Mouse (Mus musculus): Measurements from ENCODE around the gene Ggct. TPM values are rescaled to one million over a fixed set of nuclear protein-coding genes. Genes with fewer than 3 reads are reported as not detected.

Gene Ggct
- polyA plus RNA-seq, 1 experiment from 2014 or later, result 9.5 TPM

- no peak overlapping the region for H3K27ac ChIP-seq (replicated peaks)
- WGBS, result 95% methylated on average over 6 of the region's 6 CpGs
- DNase-seq (ENCODE audit: low spot score), result no peak
- H3K36me3 ChIP-seq (replicated peaks), result peaks cover 2% of the 10 kb centered on the region; the same call in 1 of the 2 replicates
- peaks cover 11% of the 10 kb centered on the region for H3K4me1 ChIP-seq
- H3K9me3 ChIP-seq, result no peaks in the 10 kb centered on the region
- peaks cover 9% of the 10 kb centered on the region; the same call in 1 of the 2 replicates for H3K27me3 ChIP-seq (replicated peaks; ENCODE audit: low read depth, poor library complexity, severe bottlenecking)
- no peak overlapping the region for H3K4me3 ChIP-seq
These were observed 4.6 kb downstream of the Ggct start for GRCm38 (mm10) chr6:54988141-54988540.

GRCm38 (mm10) chr6:54984096-54984495 lies 8.7 kb downstream of the Ggct start:
- no peaks in the 10 kb centered on the region for H3K27me3 ChIP-seq (replicated peaks; ENCODE audit: low read depth, poor library complexity, severe bottlenecking)
- H3K27ac ChIP-seq (replicated peaks), result no peak overlapping the region
- H3K4me3 ChIP-seq, result no peak overlapping the region
- H3K36me3 ChIP-seq (replicated peaks), result peaks cover 2% of the 10 kb centered on the region; the same call in 1 of the 2 replicates
- no peaks in the 10 kb centered on the region for H3K4me1 ChIP-seq
- no peaks in the 10 kb centered on the region for H3K9me3 ChIP-seq
- no peak for DNase-seq (ENCODE audit: low spot score)
- WGBS, result 94% methylated on average over 8 of the region's 8 CpGs

GRCm38 (mm10) chr6:54983526-54984050 lies 9.2 kb downstream of the Ggct start:
- no peaks in the 10 kb centered on the region for H3K9me3 ChIP-seq
- no peak for DNase-seq (ENCODE audit: low spot score)
- H3K36me3 ChIP-seq (replicated peaks), result peaks cover 2% of the 10 kb centered on the region; the same call in 1 of the 2 replicates
- no peak overlapping the region for H3K4me3 ChIP-seq
- H3K27ac ChIP-seq (replicated peaks), result no peak overlapping the region
- 90% methylated on average over 4 of the region's 4 CpGs for WGBS
- H3K27me3 ChIP-seq (replicated peaks; ENCODE audit: low read depth, poor library complexity, severe bottlenecking), result no peaks in the 10 kb centered on the region
- H3K4me1 ChIP-seq, result no peaks in the 10 kb centered on the region

GRCm38 (mm10) chr6:54979426-54979825 lies 13.3 kb downstream of the Ggct start:
- no peaks in the 10 kb centered on the region for H3K36me3 ChIP-seq (replicated peaks)
- no peak overlapping the region for H3K27ac ChIP-seq (replicated peaks)
- H3K4me1 ChIP-seq, result no peaks in the 10 kb centered on the region
- DNase-seq (ENCODE audit: low spot score), result no peak
- H3K27me3 ChIP-seq (replicated peaks; ENCODE audit: low read depth, poor library complexity, severe bottlenecking), result peaks cover 12% of the 10 kb centered on the region
- 93% methylated on average over 6 of the region's 6 CpGs for WGBS
- H3K4me3 ChIP-seq, result no peak overlapping the region
- H3K9me3 ChIP-seq, result no peaks in the 10 kb centered on the region

- Histone ChIP-seq H3K4me3 (no peak overlapping the region), H3K4me1 (peaks cover 10% of the 10 kb centered on the region), H3K36me3 (replicated peaks) (no peaks in the 10 kb centered on the region), H3K27ac (replicated peaks) (no peak overlapping the region), H3K9me3 (no peaks in the 10 kb centered on the region), H3K27me3 (replicated peaks; ENCODE audit: low read depth, poor library complexity, severe bottlenecking) (peaks cover 45% of the 10 kb centered on the region)
- 66% methylated on average over 1 of the region's 1 CpGs for WGBS
- no peak for DNase-seq (ENCODE audit: low spot score)
These were observed 17.1 kb downstream of the Ggct start for GRCm38 (mm10) chr6:54975616-54976015.

- DNase-seq (ENCODE audit: low spot score), result no peak
- Histone ChIP-seq H3K27ac (replicated peaks) (no peak overlapping the region), H3K4me3 (no peak overlapping the region), H3K27me3 (replicated peaks; ENCODE audit: low read depth, poor library complexity, severe bottlenecking) (peaks cover 56% of the 10 kb centered on the region), H3K36me3 (replicated peaks) (no peaks in the 10 kb centered on the region), H3K9me3 (no peaks in the 10 kb centered on the region), H3K4me1 (peaks cover 10% of the 10 kb centered on the region)
- WGBS, result 69% methylated on average over 5 of the region's 5 CpGs
These were observed 18.2 kb downstream of the Ggct start for GRCm38 (mm10) chr6:54974501-54974900.

GRCm38 (mm10) chr6:54972929-54973211 lies 19.9 kb downstream of the Ggct start:
- Histone ChIP-seq H3K27me3 (replicated peaks; ENCODE audit: low read depth, poor library complexity, severe bottlenecking) (peaks cover 67% of the 10 kb centered on the region), H3K36me3 (replicated peaks) (no peaks in the 10 kb centered on the region), H3K4me1 (peaks cover 10% of the 10 kb centered on the region), H3K4me3 (peak overlapping the region; percentile 75), H3K9me3 (no peaks in the 10 kb centered on the region), H3K27ac (replicated peaks) (no peak overlapping the region)
- 14% methylated on average over 5 of the region's 5 CpGs for WGBS
- DNase-seq (ENCODE audit: low spot score), result peak; percentile 15

GRCm38 (mm10) chr6:54972111-54972928 lies 20.4 kb downstream of the Ggct start, which contains the start of gene Nod1:
Gene Nod1 (minus strand): TSS chr6:54972612.
- H3K27me3 ChIP-seq (replicated peaks; ENCODE audit: low read depth, poor library complexity, severe bottlenecking), result peaks cover 70% of the 10 kb centered on the region
- no peaks in the 10 kb centered on the region for H3K36me3 ChIP-seq (replicated peaks)
- H3K4me3 ChIP-seq, result peak within 1 kb of the TSS; percentile 75
- peak within 1 kb of the TSS; percentile 69 for H3K27ac ChIP-seq (replicated peaks)
- 3% methylated on average over 53 of the region's 53 CpGs for WGBS
- DNase-seq (ENCODE audit: low spot score), result peak; percentile 77
- H3K9me3 ChIP-seq, result no peaks in the 10 kb centered on the region
- H3K4me1 ChIP-seq, result peaks cover 14% of the 10 kb centered on the region

GRCm38 (mm10) chr6:54971731-54972110 lies 21.0 kb downstream of the Ggct start:
- peaks cover 15% of the 10 kb centered on the region for H3K4me1 ChIP-seq
- 17% methylated on average over 8 of the region's 8 CpGs for WGBS
- H3K27me3 ChIP-seq (replicated peaks; ENCODE audit: low read depth, poor library complexity, severe bottlenecking), result peaks cover 70% of the 10 kb centered on the region
- peak overlapping the region; percentile 69; the same call in 1 of the 2 replicates for H3K27ac ChIP-seq (replicated peaks)
- no peaks in the 10 kb centered on the region for H3K9me3 ChIP-seq
- no peaks in the 10 kb centered on the region for H3K36me3 ChIP-seq (replicated peaks)
- H3K4me3 ChIP-seq, result peak overlapping the region; percentile 75
- DNase-seq (ENCODE audit: low spot score), result no peak

GRCm38 (mm10) chr6:54970506-54970905 lies 22.2 kb downstream of the Ggct start:
- no peak for DNase-seq (ENCODE audit: low spot score)
- Histone ChIP-seq H3K36me3 (replicated peaks) (no peaks in the 10 kb centered on the region), H3K27ac (replicated peaks) (no peak overlapping the region), H3K9me3 (no peaks in the 10 kb centered on the region), H3K4me1 (peaks cover 15% of the 10 kb centered on the region), H3K4me3 (no peak overlapping the region), H3K27me3 (replicated peaks; ENCODE audit: low read depth, poor library complexity, severe bottlenecking) (peaks cover 69% of the 10 kb centered on the region)
- WGBS, result 87% methylated on average over 9 of the region's 9 CpGs

- H3K4me1 ChIP-seq, result peaks cover 15% of the 10 kb centered on the region
- no peak overlapping the region for H3K27ac ChIP-seq (replicated peaks)
- DNase-seq (ENCODE audit: low spot score), result no peak
- H3K9me3 ChIP-seq, result no peaks in the 10 kb centered on the region
- no peaks in the 10 kb centered on the region for H3K36me3 ChIP-seq (replicated peaks)
- no peak overlapping the region for H3K4me3 ChIP-seq
- WGBS, result 69% methylated on average over 2 of the region's 2 CpGs
- H3K27me3 ChIP-seq (replicated peaks; ENCODE audit: low read depth, poor library complexity, severe bottlenecking), result peaks cover 61% of the 10 kb centered on the region
These were observed 22.9 kb downstream of the Ggct start for GRCm38 (mm10) chr6:54969801-54970200.

GRCm38 (mm10) chr6:54967591-54967990 lies 25.2 kb downstream of the Ggct start:
- Histone ChIP-seq H3K27ac (replicated peaks) (no peak overlapping the region), H3K36me3 (replicated peaks) (no peaks in the 10 kb centered on the region), H3K9me3 (no peaks in the 10 kb centered on the region), H3K4me1 (peaks cover 15% of the 10 kb centered on the region), H3K27me3 (replicated peaks; ENCODE audit: low read depth, poor library complexity, severe bottlenecking) (peaks cover 41% of the 10 kb centered on the region), H3K4me3 (no peak overlapping the region)
- DNase-seq (ENCODE audit: low spot score), result peak; percentile 30
- 28% methylated on average over 10 of the region's 10 CpGs for WGBS

GRCm38 (mm10) chr6:54965234-54965633 lies 27.5 kb downstream of the Ggct start:
- no peak for DNase-seq (ENCODE audit: low spot score)
- peaks cover 5% of the 10 kb centered on the region; the same call in 1 of the 2 replicates for H3K4me1 ChIP-seq
- 55% methylated on average over 5 of the region's 5 CpGs for WGBS

More at GRCm38 (mm10) chr6:54965234-54965633, 27.5 kb downstream of the Ggct start:
- H3K9me3 ChIP-seq, result no peaks in the 10 kb centered on the region
- H3K4me3 ChIP-seq, result no peak overlapping the region
- peaks cover 22% of the 10 kb centered on the region for H3K27me3 ChIP-seq (replicated peaks; ENCODE audit: low read depth, poor library complexity, severe bottlenecking)
- H3K27ac ChIP-seq (replicated peaks), result no peak overlapping the region
- H3K36me3 ChIP-seq (replicated peaks), result no peaks in the 10 kb centered on the region

Measured in embryonic facial prominence, embryonic 10.5 days (tissue).